Mouse (Mus musculus): ENCODE data around the gene Ugt1a6b. TPM values are rescaled to one million over a fixed set of nuclear protein-coding genes. Genes with fewer than 3 reads are reported as not detected.

Ugt1a6b gene
- polyA plus RNA-seq, 1 experiment: 0.29 TPM

GRCm38 (mm10) chr1:88253540-88253939, 150.5 kb downstream of the Ugt1a6b start:
- 66% methylated on average over 6 of the region's 6 CpGs for WGBS
- no peaks in the 10 kb centered on the region for H3K27me3 ChIP-seq (ENCODE audit: control insufficient read depth, insufficient read depth, low read length)
- DNase-seq (ENCODE audit: low read depth in 1 of 2, low spot score in 2 of 2): no peak

DNA sequence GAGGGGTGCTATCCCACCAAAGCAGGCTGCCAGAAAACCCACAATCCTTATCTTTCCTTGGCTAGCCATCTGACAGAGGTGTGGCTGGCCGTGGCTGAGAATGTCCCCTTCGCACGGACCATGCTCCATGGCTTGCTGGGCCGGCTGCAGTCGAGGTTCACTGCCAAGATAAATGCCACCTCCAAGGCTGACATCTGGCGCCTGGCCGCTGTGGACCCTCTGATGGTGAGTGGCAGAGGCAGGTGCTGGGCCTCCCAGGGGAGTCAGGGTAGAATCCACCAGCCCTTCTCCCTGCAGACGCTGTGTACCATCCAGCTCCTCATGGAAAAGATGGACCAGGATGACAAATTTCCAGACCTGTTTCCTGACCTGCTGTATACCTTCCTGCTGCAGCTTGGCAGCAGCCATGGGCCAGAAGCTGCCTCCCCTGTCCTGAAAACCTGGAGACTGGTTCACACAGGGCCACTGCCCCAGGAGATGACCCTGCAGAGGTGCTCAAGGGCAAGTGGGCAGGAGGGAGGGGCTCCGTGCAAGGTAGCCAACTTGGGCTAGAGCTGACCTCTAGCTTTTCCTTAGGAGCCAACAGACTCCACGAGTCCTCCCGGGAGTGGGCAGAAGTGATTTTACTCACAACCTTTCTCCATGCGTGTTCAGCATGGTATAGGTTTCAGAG, 151.9 kb downstream of the Ugt1a6b start:
- H3K36me3 ChIP-seq (ENCODE audit: control insufficient read depth, insufficient read depth, low read length): no peaks in the 10 kb centered on the region
- no peak overlapping the region for H3K27ac ChIP-seq (ENCODE audit: insufficient read depth, low read length)
- DNase-seq (ENCODE audit: low read depth in 1 of 2, low spot score in 2 of 2): no peak
- no peak overlapping the region for H3K4me3 ChIP-seq (ENCODE audit: extremely low read depth, insufficient read depth, insufficient read length)
- H3K4me1 ChIP-seq (ENCODE audit: control insufficient read depth, insufficient read depth, insufficient read length): peaks cover 18% of the 10 kb centered on the region; the same call in 1 of the 2 replicates
- 80% methylated on average over 12 of the region's 12 CpGs for WGBS
- no peak for TF ChIP-seq CTCF (IDR thresholded peaks at IDR 0.05; ENCODE audit: extremely low read depth, insufficient read depth, insufficient read length, insufficient replicate concordance)
- TF ChIP-seq POLR2A (IDR thresholded peaks at IDR 0.05; ENCODE audit: low read depth, low read length): no peak
- no peaks in the 10 kb centered on the region for H3K27me3 ChIP-seq (ENCODE audit: control insufficient read depth, insufficient read depth, low read length)

More at GRCm38 (mm10) chr1:88253540-88253939, 150.5 kb downstream of the Ugt1a6b start:
- Histone ChIP-seq H3K4me3 (ENCODE audit: extremely low read depth, insufficient read depth, insufficient read length) (no peak overlapping the region), H3K4me1 (ENCODE audit: control insufficient read depth, insufficient read depth, insufficient read length) (peaks cover 10% of the 10 kb centered on the region; the same call in 1 of the 2 replicates), H3K27ac (ENCODE audit: insufficient read depth, low read length) (no peak overlapping the region), H3K36me3 (ENCODE audit: control insufficient read depth, insufficient read depth, low read length) (no peaks in the 10 kb centered on the region)
- TF ChIP-seq CTCF (IDR thresholded peaks at IDR 0.05; ENCODE audit: extremely low read depth, insufficient read depth, insufficient read length, insufficient replicate concordance): no peak

DNA sequence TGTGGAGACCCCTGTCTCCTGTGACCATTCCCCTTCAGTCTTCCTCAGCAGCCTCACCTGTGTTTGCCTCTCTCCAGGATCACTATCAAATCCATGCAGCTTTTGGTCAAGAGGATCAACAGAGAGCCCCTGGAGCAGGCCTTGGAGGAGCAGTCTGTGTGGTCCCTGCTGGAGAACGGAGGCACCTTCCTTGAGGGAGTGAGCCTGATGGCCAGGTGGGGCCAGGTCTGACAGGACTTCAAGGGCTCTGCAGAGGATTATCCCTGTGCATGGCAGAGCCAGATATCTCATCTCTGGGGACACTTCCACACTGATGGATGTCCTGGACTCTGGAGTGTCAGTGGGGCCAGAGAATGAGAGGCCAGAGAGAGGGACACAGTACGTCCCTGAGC, 152.4 kb downstream of the Ugt1a6b start:
- no peak for DNase-seq (ENCODE audit: low read depth in 1 of 2, low spot score in 2 of 2)
- no peak overlapping the region for H3K27ac ChIP-seq (ENCODE audit: insufficient read depth, low read length)
- no peaks in the 10 kb centered on the region for H3K27me3 ChIP-seq (ENCODE audit: control insufficient read depth, insufficient read depth, low read length)
- no peaks in the 10 kb centered on the region for H3K36me3 ChIP-seq (ENCODE audit: control insufficient read depth, insufficient read depth, low read length)
- 64% methylated on average over 2 of the region's 2 CpGs for WGBS
- TF ChIP-seq CTCF (IDR thresholded peaks at IDR 0.05; ENCODE audit: extremely low read depth, insufficient read depth, insufficient read length, insufficient replicate concordance) (no peak), POLR2A (IDR thresholded peaks at IDR 0.05; ENCODE audit: low read depth, low read length) (no peak)
- H3K4me1 ChIP-seq (ENCODE audit: control insufficient read depth, insufficient read depth, insufficient read length): peaks cover 21% of the 10 kb centered on the region; the same call in 1 of the 2 replicates
- H3K4me3 ChIP-seq (ENCODE audit: extremely low read depth, insufficient read depth, insufficient read length): no peak overlapping the region

DNA sequence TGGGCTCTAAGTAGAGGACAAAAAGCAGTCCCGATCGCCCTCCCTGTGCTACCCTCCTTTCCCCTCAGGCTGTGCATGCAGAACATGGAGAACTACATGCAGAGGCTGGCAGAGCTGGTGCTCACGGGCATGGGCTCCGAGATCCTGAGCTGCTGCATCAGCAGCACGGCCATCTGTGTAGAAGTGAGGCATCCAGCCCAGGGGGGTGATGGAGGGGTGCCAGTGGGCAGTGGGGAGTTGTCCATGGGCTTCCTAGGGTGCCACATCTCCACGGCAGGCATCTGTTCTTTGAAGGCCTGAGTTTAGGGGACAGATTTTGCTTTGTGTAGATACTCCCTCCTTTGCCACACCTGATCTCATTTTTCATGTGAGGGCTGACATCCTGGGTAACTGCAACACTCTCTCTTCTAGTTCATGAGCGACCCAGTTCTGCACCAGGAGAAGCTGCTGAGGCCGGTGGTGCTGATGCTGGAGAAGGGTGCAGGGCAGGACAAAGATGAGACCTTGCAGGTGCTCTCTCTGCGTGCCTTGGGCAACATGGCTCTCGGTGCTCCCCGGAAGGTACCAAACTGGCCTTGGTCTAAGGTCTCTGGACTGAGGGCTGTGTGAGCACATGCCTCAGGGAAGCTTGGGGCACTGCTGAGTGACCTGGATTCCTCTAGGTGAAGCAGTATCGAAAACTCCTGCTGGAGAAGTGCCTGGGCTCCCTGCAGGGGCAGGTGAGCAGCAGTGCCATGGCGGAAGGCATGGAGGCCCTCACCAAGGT, 153.1 kb downstream of the Ugt1a6b start:
- peaks cover 21% of the 10 kb centered on the region; the same call in 1 of the 2 replicates for H3K4me1 ChIP-seq (ENCODE audit: control insufficient read depth, insufficient read depth, insufficient read length)
- H3K27ac ChIP-seq (ENCODE audit: insufficient read depth, low read length): no peak overlapping the region
- H3K36me3 ChIP-seq (ENCODE audit: control insufficient read depth, insufficient read depth, low read length): no peaks in the 10 kb centered on the region
- no peaks in the 10 kb centered on the region for H3K27me3 ChIP-seq (ENCODE audit: control insufficient read depth, insufficient read depth, low read length)
- DNase-seq (ENCODE audit: low read depth in 1 of 2, low spot score in 2 of 2): no peak
- TF ChIP-seq CTCF (IDR thresholded peaks at IDR 0.05; ENCODE audit: extremely low read depth, insufficient read depth, insufficient read length, insufficient replicate concordance): no peak
- TF ChIP-seq POLR2A (IDR thresholded peaks at IDR 0.05; ENCODE audit: low read depth, low read length): no peak
- H3K4me3 ChIP-seq (ENCODE audit: extremely low read depth, insufficient read depth, insufficient read length): no peak overlapping the region
- 82% methylated on average over 13 of the region's 13 CpGs for WGBS

GRCm38 (mm10) chr1:88256886-88257663, 154.0 kb downstream of the Ugt1a6b start:
- Histone ChIP-seq H3K27ac (ENCODE audit: insufficient read depth, low read length) (no peak overlapping the region), H3K27me3 (ENCODE audit: control insufficient read depth, insufficient read depth, low read length) (no peaks in the 10 kb centered on the region), H3K36me3 (ENCODE audit: control insufficient read depth, insufficient read depth, low read length) (no peaks in the 10 kb centered on the region), H3K4me3 (ENCODE audit: extremely low read depth, insufficient read depth, insufficient read length) (no peak overlapping the region), H3K4me1 (ENCODE audit: control insufficient read depth, insufficient read depth, insufficient read length) (peaks cover 21% of the 10 kb centered on the region; the same call in 1 of the 2 replicates)
- DNase-seq (ENCODE audit: low read depth in 1 of 2, low spot score in 2 of 2): no peak
- no peak for TF ChIP-seq POLR2A (IDR thresholded peaks at IDR 0.05; ENCODE audit: low read depth, low read length)
- TF ChIP-seq CTCF (IDR thresholded peaks at IDR 0.05; ENCODE audit: extremely low read depth, insufficient read depth, insufficient read length, insufficient replicate concordance): no peak
- 81% methylated on average over 10 of the region's 10 CpGs for WGBS

DNA sequence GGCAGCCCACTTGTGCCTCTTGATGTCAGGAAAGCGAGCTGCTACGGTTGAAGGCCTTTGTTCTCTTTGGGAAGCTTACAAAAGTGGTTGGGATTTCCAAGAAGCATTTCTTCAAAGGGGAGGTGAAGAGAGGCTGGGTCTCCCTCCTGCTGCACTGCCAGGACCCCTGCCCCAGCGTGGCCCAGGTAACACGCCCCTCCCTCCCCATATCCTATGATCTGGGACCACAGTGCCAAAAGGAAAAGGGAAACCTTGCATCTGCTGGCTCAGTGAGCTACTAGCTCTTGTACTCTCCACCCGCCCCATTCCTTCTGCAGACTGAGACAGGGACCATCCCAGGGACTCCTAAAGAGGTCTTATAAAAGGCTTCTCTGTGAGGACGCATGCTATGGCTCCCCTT, 154.6 kb downstream of the Ugt1a6b start:
- peaks cover 21% of the 10 kb centered on the region; the same call in 1 of the 2 replicates for H3K4me1 ChIP-seq (ENCODE audit: control insufficient read depth, insufficient read depth, insufficient read length)
- H3K27ac ChIP-seq (ENCODE audit: insufficient read depth, low read length): no peak overlapping the region
- DNase-seq (ENCODE audit: low read depth in 1 of 2, low spot score in 2 of 2): no peak
- no peak for TF ChIP-seq POLR2A (IDR thresholded peaks at IDR 0.05; ENCODE audit: low read depth, low read length)
- no peak for TF ChIP-seq CTCF (IDR thresholded peaks at IDR 0.05; ENCODE audit: extremely low read depth, insufficient read depth, insufficient read length, insufficient replicate concordance)
- peaks cover 3% of the 10 kb centered on the region; the same call in 1 of the 2 replicates for H3K36me3 ChIP-seq (ENCODE audit: control insufficient read depth, insufficient read depth, low read length)
- no peaks in the 10 kb centered on the region for H3K27me3 ChIP-seq (ENCODE audit: control insufficient read depth, insufficient read depth, low read length)
- no peak overlapping the region for H3K4me3 ChIP-seq (ENCODE audit: extremely low read depth, insufficient read depth, insufficient read length)
- WGBS: 82% methylated on average over 6 of the region's 6 CpGs

Measured in spleen, adult 2 months (tissue).